12 mouse cellular contexts compared by ENCODE assay signal in genomic region chr14:24498561-24499255, GRCm38 (mm10). TPM values are rescaled to one million over a fixed set of nuclear protein-coding genes. Genes with fewer than 3 reads are reported as not detected.
A peak's percentile ranks its signal among the peaks of the same experiment; 100 is the strongest.
DNase-seq lines count a peak whose midpoint lies in the region; ATAC-seq and TF ChIP-seq lines count a peak whose summit lies in the region.
"Had no signal": no experiment of that assay in that cellular context is flagged by ENCODE, and none has a peak within 500 bp of the region (broad histone marks: within the 10 kb centered on the region; RNA-seq: fewer than 3 reads in every experiment).

No protein-coding gene starts in this region.

- H3K4me2 ChIP-seq in heart, embryonic 13.5 days = no peak overlapping the region
- H3K4me2 ChIP-seq in CH12.LX (ENCODE audit: insufficient read depth, low read depth, poor library complexity, severe bottlenecking) = no peak overlapping the region
- H3K4me2 ChIP-seq: embryonic facial prominence, embryonic 15.5 days had no signal

- dilution Hi-C loops in CH12.LX (cut with MboI; ENCODE audit: extremely low pct_ligation_motif_present, extremely low pct_unique_long_range_greater_than_20kb, low sequenced_read_pairs) = no loop called here

- no peak for TF ChIP-seq CTCF in CH12.LX (conservative IDR thresholded peaks at IDR 0.05 in 1 of 2, IDR thresholded peaks at IDR 0.05 in 1 of 2; ENCODE audit: low read depth in 2 of 2, low read length in 2 of 2)

- H3K27ac ChIP-seq in heart, embryonic 13.5 days (replicated peaks) = 0 out of 2 replicates have a peak overlapping the region, but pooled peaks have one; percentile 20
- no peak overlapping the region for H3K27ac ChIP-seq in CH12.LX (ENCODE audit: insufficient read depth, low read depth)
- H3K27ac ChIP-seq: hindbrain, postnatal 0 days; kidney, postnatal 0 days had no signal

- no peak for TF ChIP-seq RAD21 in CH12.LX (IDR thresholded peaks at IDR 0.05; ENCODE audit: low read depth, low read length)

- peaks cover 62% of the 10 kb centered on the region for H3K36me3 ChIP-seq in heart, embryonic 13.5 days
- peaks cover 64 to 81% of the 10 kb centered on the region in 2 experiments for H3K36me3 ChIP-seq in CH12.LX (replicated peaks in 1 of 2; ENCODE audit: control insufficient read depth in 1 of 2, insufficient read depth in 1 of 2, low read length in 1 of 2)

- ATAC-seq in heart, embryonic 13.5 days (ENCODE audit: extremely low read depth, insufficient number of reproducible peaks, low FRiP score, low TSS enrichment) = no peak
- ATAC-seq: hindbrain, postnatal 0 days had no signal

- no peak; the same call in none of the 2 replicates for TF ChIP-seq POLR2A in CH12.LX (IDR thresholded peaks at IDR 0.05; ENCODE audit: low read depth, low read length)

- H3K9me3 ChIP-seq in heart, embryonic 13.5 days = 0 out of 2 replicates have a peak, but pooled peaks cover 2% of the 10 kb centered on the region
- peaks cover 3% of the 10 kb centered on the region for H3K9me3 ChIP-seq in CH12.LX (replicated peaks; ENCODE audit: low read length)
- H3K9me3 ChIP-seq: embryonic facial prominence, embryonic 15.5 days had no signal

- in situ Hi-C loops in CH12.LX (cut with MboI; ENCODE audit: low pct_ligation_motif_present, low pct_unique_long_range_greater_than_20kb, low sequenced_read_pairs) = loop anchor here (5.0 to 25.0 kb wide), 3 partner anchors 44 to 1114 kb away; partner anchors contain the start of gene Zmiz1

- intact Hi-C loops in heart, postnatal 10 days (cut with DNase I) = loop anchor here (5.0 to 10.0 kb wide), 2 partner anchors 806 to 1149 kb away; no protein-coding TSS in a partner anchor
- intact Hi-C loops in gastrocnemius, postnatal 14 days (cut with DNase I; ENCODE audit: low total_unique reads) = no loop called here

- peaks cover 29% of the 10 kb centered on the region for H3K4me1 ChIP-seq in heart, embryonic 13.5 days
- H3K4me1 ChIP-seq in CH12.LX (ENCODE audit: control insufficient read depth in 1 of 2, insufficient read depth in 2 of 2) = peaks cover 4 to 46% of the 10 kb centered on the region in 2 experiments

- H3K79me2 ChIP-seq in CH12.LX (replicated peaks; ENCODE audit: control insufficient read depth, extremely low read depth, insufficient read depth, poor library complexity, severe bottlenecking) = peaks cover 20% of the 10 kb centered on the region

- H3K9ac ChIP-seq in heart, embryonic 13.5 days = no peak overlapping the region
- H3K9ac ChIP-seq in CH12.LX (ENCODE audit: insufficient read depth, low read depth) = no peak overlapping the region
- H3K9ac ChIP-seq: embryonic facial prominence, embryonic 15.5 days had no signal

- 65% methylated on average over 5 of the region's 5 CpGs for WGBS in heart, embryonic 13.5 days

- DNase-seq in heart, postnatal 10 days = no peak
- DNase-seq in 416B (ENCODE audit: low read depth) (peak; percentile 24), CH12.LX (ENCODE audit: extremely low read depth) (no peak)
- peak; percentile 65 for DNase-seq in adrenal gland, postnatal 14 days
- DNase-seq in thymus, postnatal 4 days = no peak
- no peak for DNase-seq in gastrocnemius, adult 18-20 months (ENCODE audit: low spot score)
- no peak for DNase-seq in gastrocnemius, postnatal 14 days
- DNase-seq: lung, postnatal 4 days had no signal

- H3K27me3 ChIP-seq in heart, embryonic 13.5 days (replicated peaks) = no peaks in the 10 kb centered on the region
- no peaks in the 10 kb centered on the region for H3K27me3 ChIP-seq in CH12.LX (replicated peaks)
- H3K27me3 ChIP-seq: embryonic facial prominence, embryonic 15.5 days had no signal

- TF ChIP-seq EP300 in CH12.LX (IDR thresholded peaks at IDR 0.05; ENCODE audit: low read length) = no peak

- H3K4me3 ChIP-seq in heart, embryonic 13.5 days = no peak overlapping the region
- H3K4me3 ChIP-seq in CH12.LX (replicated peaks in 1 of 3; ENCODE audit: low read depth in 2 of 3, low read length in 2 of 3, poor library complexity in 1 of 3) = no peak overlapping the region
- H3K4me3 ChIP-seq: embryonic facial prominence, embryonic 15.5 days had no signal

TF ChIP-seq in CH12.LX, 34 proteins besides CTCF, POLR2A, EP300 and RAD21:
- TF ChIP-seq ZMIZ1 (IDR thresholded peaks at IDR 0.05; ENCODE audit: low read depth, low read length) (peak; percentile 24; the same call in 1 of the 2 replicates), POLR2AphosphoS2 (IDR thresholded peaks at IDR 0.05; ENCODE audit: low read depth, low read length) (peak; percentile 11; the same call in 1 of the 2 replicates), KAT2A (IDR thresholded peaks at IDR 0.05; ENCODE audit: insufficient replicate concordance, low read length) (no peak), JUN (IDR thresholded peaks at IDR 0.05; ENCODE audit: insufficient read depth, low read depth, low read length) (no peak), RCOR1 (conservative IDR thresholded peaks at IDR 0.05; ENCODE audit: low read depth, low read length) (no peak), ZC3H11A (IDR thresholded peaks at IDR 0.05; ENCODE audit: low read depth, low read length) (no peak), IRF4 (IDR thresholded peaks at IDR 0.05; ENCODE audit: low read depth, low read length) (no peak), NELFE (IDR thresholded peaks at IDR 0.05; ENCODE audit: low read depth, low read length) (no peak), PAX5 (IDR thresholded peaks at IDR 0.05; ENCODE audit: low read length) (no peak), MAZ (IDR thresholded peaks at IDR 0.05; ENCODE audit: low read depth, low read length) (no peak), CHD2 (IDR thresholded peaks at IDR 0.05; ENCODE audit: low read length) (0 out of 2 replicates have a peak, but pooled peaks have one; percentile 8)

RNA-seq across cellular contexts. Expression of gene Rps24, which starts 11.8 kb away (rescaled TPM):
- polyA plus RNA-seq in heart, embryonic 13.5 days (2015; fragmentation: Nextera tagmentation; extraction: Ambion mirVana) = 597 and 600 TPM in 2 replicates
- 1,000 to 10,000 TPM in 1 of 2 experiments, 100 to 1,000 TPM in 1; 985 to 1,065 TPM for total RNA-seq in heart, postnatal 10 days (2021)
- total RNA-seq in CH12.LX (2012; rRNA removed) = 2,823 and 3,216 TPM in 2 replicates
- 7,057 and 7,430 TPM in 2 replicates for total RNA-seq in CH12.LX (2014; rRNA removed)
- 3,420 and 4,075 TPM in 2 replicates for polyA plus RNA-seq in CH12.LX (2012; ENCODE audit: insufficient read length, low read depth)
- 1,469 and 1,693 TPM in 2 replicates for total RNA-seq in adrenal gland, postnatal 14 days (2021)
- total RNA-seq in gastrocnemius, adult 18-20 months (2021) = 100 to 1,000 TPM; 767 to 782 TPM
- total RNA-seq in gastrocnemius, postnatal 14 days (2021) = 100 to 1,000 TPM; 883 to 959 TPM

RNA-seq across cellular contexts. Expression of gene Polr3a, which starts 11.8 kb away (rescaled TPM):
- 12.6 and 13.8 TPM in 2 replicates for polyA plus RNA-seq in heart, embryonic 13.5 days (2015; fragmentation: Nextera tagmentation; extraction: Ambion mirVana)
- 10 to 100 TPM; 14.2 to 16.1 TPM for total RNA-seq in heart, postnatal 10 days (2021)
- 15.9 and 17.0 TPM in 2 replicates for total RNA-seq in CH12.LX (2012; rRNA removed)
- 10.8 and 11.6 TPM in 2 replicates for total RNA-seq in CH12.LX (2014; rRNA removed)
- polyA plus RNA-seq in CH12.LX (2012; ENCODE audit: insufficient read length, low read depth) = 18.4 and 18.9 TPM in 2 replicates
- total RNA-seq in adrenal gland, postnatal 14 days (2021) = 17.3 and 21.7 TPM in 2 replicates
- total RNA-seq in gastrocnemius, adult 18-20 months (2021) = 1 to 10 TPM; 6.2 to 8.2 TPM
- total RNA-seq in gastrocnemius, postnatal 14 days (2021) = 1 to 10 TPM; 7.5 to 8.1 TPM

Comparison
In these comparisons a context has a peak if more than half of its experiments do, and no peak if none do; other contexts are left out.
1. DNase-seq: peak in 416B (single experiment) and adrenal gland, postnatal 14 days (single experiment); none in heart, postnatal 10 days (0 of 2), CH12.LX (single experiment), thymus, postnatal 4 days (single experiment), gastrocnemius, adult 18-20 months (single experiment) and gastrocnemius, postnatal 14 days (single experiment).